Mouse (Mus musculus) heart, postnatal 0 days (tissue): ENCODE results near the gene Itga10. TPM values are rescaled to one million over a fixed set of nuclear protein-coding genes. Genes with fewer than 3 reads are reported as not detected.

Experiments
- ATAC-seq: fragments of 200-750 bp; cut with Nextera tagmentation; 2 replicates; pipeline ENCODE4 v1.8.0; 2017; ENCODE audit warnings: low read depth, moderate number of reproducible peaks, moderate library complexity; ENCODE audit not compliant: insufficient read depth
- DNase-seq: peaks from one replicate; pipeline ENCODE4 v3.0.0-alpha.2; 2016; ENCODE audit warnings: low spot score
- H3K27ac ChIP-seq: fragments of 300-500 bp; sonication (generic); 2 replicates; pipeline ENCODE4 v1.5.1; 2014; ENCODE audit warnings: low read depth, mild to moderate bottlenecking
- H3K27me3 ChIP-seq: fragments of 300-500 bp; sonication (generic); 2 replicates; pipeline ENCODE4 v1.6.1; 2014; ENCODE audit warnings: low read length, mixed read lengths; ENCODE audit not compliant: control insufficient read depth, insufficient read depth
- H3K36me3 ChIP-seq: fragments of 300-500 bp; sonication (generic); replicated peaks from 2 replicates; pipeline ENCODE4 v1.6.1; 2014; ENCODE audit warnings: low read length, mixed read lengths; ENCODE audit not compliant: control insufficient read depth, insufficient read depth
- H3K4me1 ChIP-seq: fragments of 300-500 bp; sonication (generic); 2 replicates; pipeline ENCODE4 v1.6.1; 2014; ENCODE audit warnings: antibody characterized with exemption; ENCODE audit not compliant: control insufficient read depth, insufficient read depth
- H3K4me2 ChIP-seq: fragments of 300-500 bp; sonication (generic); 2 replicates; pipeline ENCODE4 v1.6.1; 2014; ENCODE audit warnings: low read depth, mild to moderate bottlenecking, low read length, moderate library complexity
- H3K4me3 ChIP-seq: fragments of 300-500 bp; sonication (generic); 2 replicates; pipeline ENCODE4 v1.5.1; 2014; ENCODE audit warnings: low read depth, low read length
- H3K9ac ChIP-seq: fragments of 300-500 bp; sonication (generic); replicated peaks from 2 replicates; pipeline ENCODE4 v1.6.1; 2014; ENCODE audit warnings: low read depth, low read length, mixed read lengths
- H3K9me3 ChIP-seq: fragments of 300-500 bp; sonication (generic); replicated peaks from 2 replicates; pipeline ENCODE4 v1.6.1; 2016; ENCODE audit warnings: low read length; ENCODE audit not compliant: control insufficient read depth
- CTCF ChIP-seq: IDR thresholded peaks from 2 replicates; pipeline ENCODE4 v1.5.1; 2016; ENCODE audit warnings: antibody characterized with exemption, control low read depth, low read depth
- EP300 ChIP-seq: IDR thresholded peaks from 2 replicates; pipeline ENCODE4 v1.6.1; 2016; ENCODE audit warnings: antibody characterized with exemption, low read depth
- WGBS: fragments of 180-500 bp; shearing (Covaris S2); extraction: QIAGEN DNeasy Blood & Tissue Kit; methylation state at CpG from one replicate; pipeline ENCODE4 v1.1.7; 2014; 5-methylcytosine and 5-hydroxymethylcytosine counted together
- polyA plus RNA-seq: library from polyadenylated mRNA; unstranded; fragments of >200 nt; fragmentation: Nextera tagmentation; extraction: Ambion mirVana; gene quantifications from 2 replicates; pipeline ENCODE4 v1.2.1, GENCODE M21; 2015
- total RNA-seq: library from RNA; depleted of rRNA; stranded (reverse); fragments of >200 nt; gene quantifications from 2 replicates; pipeline ENCODE4 v1.2.3, GENCODE M21; 2014; ENCODE audit warnings: low replicate concordance; rRNA removed

Itga10 gene
- total and polyA plus RNA-seq, 2 experiments from 2014 or later = 0.45 to 4.2 TPM

GRCm38 (mm10) chr3:96708684-96709064 is 63.3 kb downstream of the Itga10 start:
- Histone ChIP-seq H3K36me3 (peaks cover 59% of the 10 kb centered on the region), H3K9me3 (no peaks in the 10 kb centered on the region), H3K4me3 (peak overlapping the region; percentile 50), H3K4me1 (no peaks in the 10 kb centered on the region), H3K27ac (no peak overlapping the region), H3K4me2 (peak overlapping the region; percentile 87), H3K27me3 (no peaks in the 10 kb centered on the region), H3K9ac (no peak overlapping the region)
- DNase-seq (no peak), ATAC-seq (no peak)
- 36% methylated on average over 2 of the region's 2 CpGs for WGBS
- TF ChIP-seq CTCF (no peak), EP300 (no peak)

Other genes with a start within 250 kb of the Itga10 start
- not detected in 2 replicates for gene BC107364, start 193.3 kb upstream of the Itga10 start, total RNA-seq
- gene BC107364, start 193.3 kb upstream of the Itga10 start, polyA plus RNA-seq = 0.40 and 0.41 TPM in 2 replicates
- gene Hfe2, start 120.4 kb upstream of the Itga10 start, total RNA-seq = 68.1 and 81.3 TPM in 2 replicates
- 24.7 and 25.9 TPM in 2 replicates for gene Hfe2, start 120.4 kb upstream of the Itga10 start, polyA plus RNA-seq
- gene Txnip, start 87.6 kb upstream of the Itga10 start, total RNA-seq = 1,058 and 1,196 TPM in 2 replicates
- gene Txnip, start 87.6 kb upstream of the Itga10 start, polyA plus RNA-seq = 332 and 600 TPM in 2 replicates
- gene Gm16253, start 68.6 kb upstream of the Itga10 start, total RNA-seq = not detected in 2 replicates
- gene Gm16253, start 68.6 kb upstream of the Itga10 start, polyA plus RNA-seq = 1.1 and 1.2 TPM in 2 replicates
- gene Polr3gl, start 51.4 kb upstream of the Itga10 start, total RNA-seq = 10.3 and 13.1 TPM in 2 replicates
- 37.1 and 38.7 TPM in 2 replicates for gene Polr3gl, start 51.4 kb upstream of the Itga10 start, polyA plus RNA-seq
- gene Ankrd34a, start 48.9 kb upstream of the Itga10 start, total RNA-seq = 1.2 and 5.3 TPM in 2 replicates
- gene Ankrd34a, start 48.9 kb upstream of the Itga10 start, polyA plus RNA-seq = 6.0 and 6.8 TPM in 2 replicates
- gene Lix1l, start 44.4 kb upstream of the Itga10 start, total RNA-seq = 33.1 and 50.6 TPM in 2 replicates
- gene Lix1l, start 44.4 kb upstream of the Itga10 start, polyA plus RNA-seq = 3.6 and 5.1 TPM in 2 replicates
- gene Rbm8a, start 15.7 kb upstream of the Itga10 start, total RNA-seq = 7.5 and 9.2 TPM in 2 replicates
- gene Rbm8a, start 15.7 kb upstream of the Itga10 start, polyA plus RNA-seq = 64.7 and 65.4 TPM in 2 replicates
- gene Pex11b, start 10.2 kb upstream of the Itga10 start, total RNA-seq = 46.6 and 50.7 TPM in 2 replicates
- gene Pex11b, start 10.2 kb upstream of the Itga10 start, polyA plus RNA-seq = 41.7 and 43.7 TPM in 2 replicates
- gene Gm42957, start 10.1 kb upstream of the Itga10 start, total RNA-seq = not detected in 2 replicates
- gene Gm42957, start 10.1 kb upstream of the Itga10 start, polyA plus RNA-seq = not detected in 2 replicates
- gene Ankrd35, start 24.5 kb downstream of the Itga10 start, total RNA-seq = 0.39 and 0.88 TPM in 2 replicates
- 0.31 and 0.32 TPM in 2 replicates for gene Ankrd35, start 24.5 kb downstream of the Itga10 start, polyA plus RNA-seq
- 13.8 and 17.4 TPM in 2 replicates for gene Pias3, start 50.8 kb downstream of the Itga10 start, total RNA-seq
- gene Pias3, start 50.8 kb downstream of the Itga10 start, polyA plus RNA-seq = 19.3 and 22.5 TPM in 2 replicates
- 2.5 and 9.9 TPM in 2 replicates for gene Nudt17, start 63.0 kb downstream of the Itga10 start, total RNA-seq
- 6.9 and 7.9 TPM in 2 replicates for gene Nudt17, start 63.0 kb downstream of the Itga10 start, polyA plus RNA-seq
- 9.7 and 25.4 TPM in 2 replicates for gene Polr3c, start 82.0 kb downstream of the Itga10 start, total RNA-seq
- gene Polr3c, start 82.0 kb downstream of the Itga10 start, polyA plus RNA-seq = 21.7 and 23.0 TPM in 2 replicates
- 27.0 and 35.6 TPM in 2 replicates for gene Rnf115, start 82.1 kb downstream of the Itga10 start, total RNA-seq
- 29.0 and 30.0 TPM in 2 replicates for gene Rnf115, start 82.1 kb downstream of the Itga10 start, polyA plus RNA-seq
- gene Pdzk1, start 183.7 kb downstream of the Itga10 start, total RNA-seq = 0.50 TPM in 1 of 2 replicates, not detected in the other
- 0.11 and 0.12 TPM in 2 replicates for gene Pdzk1, start 183.7 kb downstream of the Itga10 start, polyA plus RNA-seq
- not detected in 2 replicates for gene Cd160, start 183.8 kb downstream of the Itga10 start, total RNA-seq
- not detected in 2 replicates for gene Cd160, start 183.8 kb downstream of the Itga10 start, polyA plus RNA-seq